Mouse (Mus musculus) 3T3-L1 (cell line): ENCODE measurements around the gene Pigo.
A peak's percentile ranks its signal among the peaks of the same experiment; 100 is the strongest.

Source experiments
- DNase-seq: peaks from one replicate; pipeline ENCODE4 v3.0.0-alpha.2; 2015; ENCODE audit warnings: low read depth, low spot score

The Pigo gene

DNA sequence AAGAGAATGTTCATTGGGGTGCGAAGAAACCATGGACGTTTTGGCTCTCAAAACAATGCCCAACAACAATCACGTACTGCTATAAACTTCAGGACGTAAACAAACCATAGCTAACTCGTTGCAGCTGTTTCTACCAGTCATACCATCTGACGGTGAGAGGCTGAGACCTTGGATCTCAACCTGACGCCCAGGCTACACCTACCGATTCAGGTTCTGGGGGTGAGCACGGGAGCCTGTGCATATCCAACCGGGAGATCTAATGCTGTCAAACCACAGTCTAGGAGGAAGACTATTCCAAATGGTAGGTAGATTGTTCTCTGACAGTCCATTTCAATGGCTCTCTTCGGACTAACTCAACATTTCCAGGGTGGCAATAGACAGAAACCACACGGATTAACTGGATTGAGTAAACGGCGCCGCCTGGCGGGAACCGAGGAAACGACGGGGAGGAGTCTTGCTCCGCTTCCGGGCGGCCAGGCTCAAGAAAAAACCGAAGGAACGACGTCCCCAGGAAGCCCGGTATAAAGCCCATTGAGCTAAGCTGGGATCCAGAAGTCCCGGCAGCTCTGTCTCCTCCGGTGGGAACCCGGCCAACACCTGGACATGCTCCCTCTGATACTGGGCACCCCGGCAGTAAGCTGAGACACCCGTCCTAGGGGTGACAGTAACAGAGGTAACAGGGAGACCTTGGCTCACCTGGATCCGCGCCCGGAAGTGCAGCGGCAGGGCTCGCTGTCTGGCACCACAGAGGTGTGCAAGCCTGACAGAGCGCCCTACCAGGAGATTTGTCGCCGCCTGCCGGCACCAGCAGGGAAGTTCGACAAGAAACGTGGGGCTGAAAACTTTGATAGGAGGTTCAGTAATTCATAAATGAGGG, at the start of gene Pigo:
TSS of gene Pigo (minus strand) at position 736 of the 877 bp plus-strand sequence.
- DNase-seq, result peak; percentile 94

DNA sequence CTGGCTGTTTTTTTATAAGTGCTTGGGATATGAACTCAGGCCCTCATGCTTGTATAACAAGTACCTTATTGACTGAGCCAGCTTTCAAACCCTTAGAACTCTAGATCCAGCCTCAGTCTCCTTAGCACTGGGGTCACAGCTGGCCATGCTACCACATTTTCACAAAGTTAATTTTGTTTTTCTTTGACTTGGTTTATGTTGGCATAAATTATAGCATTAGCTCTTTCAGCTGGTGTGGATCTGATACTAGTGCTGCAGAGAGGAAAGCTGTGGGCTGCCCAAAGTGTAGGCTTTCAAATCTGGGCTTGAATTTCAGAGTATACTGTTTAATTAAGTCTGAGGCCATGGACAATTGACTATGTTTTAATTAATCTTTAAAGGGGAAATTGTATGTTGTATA, 49.3 kb upstream of the Pigo start:
- DNase-seq, result no peak

DNA sequence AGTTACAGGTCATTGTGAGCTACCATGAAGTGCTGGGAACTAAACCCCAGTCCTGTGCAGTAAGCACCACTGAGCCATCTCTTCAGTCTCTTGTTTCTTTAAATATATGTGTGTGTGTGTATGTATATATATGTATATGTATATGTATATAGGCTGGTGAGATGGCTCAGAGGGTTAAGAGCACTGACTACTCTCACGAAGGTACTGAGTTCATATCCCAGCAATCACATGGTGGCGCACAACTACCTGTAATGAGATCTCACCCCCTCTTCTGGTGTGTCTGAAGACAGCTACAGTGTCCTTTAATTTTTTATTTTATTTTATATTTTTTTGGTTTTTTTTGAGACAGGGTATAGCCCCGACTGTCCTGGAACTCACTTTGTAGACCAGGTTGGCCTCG, 39.9 kb upstream of the Pigo start:
- DNase-seq, result peak; percentile 61

DNA sequence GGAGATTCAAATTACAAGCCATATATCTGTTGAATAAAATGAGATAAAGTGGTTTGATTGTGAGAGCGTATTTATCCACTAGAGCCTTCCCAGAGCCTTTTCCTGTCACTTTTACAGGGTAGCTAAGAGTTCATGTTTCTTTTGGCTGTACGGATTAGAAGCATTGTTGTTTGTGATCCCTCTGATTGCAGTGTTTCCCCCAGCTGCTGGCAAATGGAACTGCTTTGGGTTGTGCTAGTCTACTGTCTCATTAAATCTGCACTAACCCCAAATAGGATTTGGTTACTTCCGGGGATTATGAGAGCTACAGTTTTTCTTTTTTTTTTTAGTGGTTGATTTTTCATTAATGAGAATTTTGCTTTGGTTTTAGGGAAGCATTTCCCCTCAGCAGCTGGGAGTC, 34.7 kb upstream of the Pigo start:
- DNase-seq, result no peak

DNA sequence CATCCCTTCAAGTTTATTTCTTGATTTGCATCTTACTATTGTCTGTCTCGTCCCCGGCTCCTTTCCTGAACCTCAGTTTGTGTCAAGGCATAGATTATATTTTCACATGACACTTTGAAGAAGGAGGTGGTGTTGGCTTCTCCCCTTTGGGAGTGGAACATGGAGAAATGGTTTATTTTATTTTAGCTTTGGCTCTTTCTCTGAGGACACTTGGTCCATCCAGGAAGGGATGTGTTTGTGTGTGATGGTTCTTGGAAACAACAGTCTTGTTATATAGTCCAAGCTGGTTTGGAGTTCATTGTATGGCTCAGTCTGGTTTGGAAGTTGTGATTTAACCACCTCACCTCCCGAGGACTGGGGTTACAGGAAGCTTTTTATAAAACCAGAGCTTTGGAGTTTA, 34.1 kb upstream of the Pigo start:
- no peak for DNase-seq

DNA sequence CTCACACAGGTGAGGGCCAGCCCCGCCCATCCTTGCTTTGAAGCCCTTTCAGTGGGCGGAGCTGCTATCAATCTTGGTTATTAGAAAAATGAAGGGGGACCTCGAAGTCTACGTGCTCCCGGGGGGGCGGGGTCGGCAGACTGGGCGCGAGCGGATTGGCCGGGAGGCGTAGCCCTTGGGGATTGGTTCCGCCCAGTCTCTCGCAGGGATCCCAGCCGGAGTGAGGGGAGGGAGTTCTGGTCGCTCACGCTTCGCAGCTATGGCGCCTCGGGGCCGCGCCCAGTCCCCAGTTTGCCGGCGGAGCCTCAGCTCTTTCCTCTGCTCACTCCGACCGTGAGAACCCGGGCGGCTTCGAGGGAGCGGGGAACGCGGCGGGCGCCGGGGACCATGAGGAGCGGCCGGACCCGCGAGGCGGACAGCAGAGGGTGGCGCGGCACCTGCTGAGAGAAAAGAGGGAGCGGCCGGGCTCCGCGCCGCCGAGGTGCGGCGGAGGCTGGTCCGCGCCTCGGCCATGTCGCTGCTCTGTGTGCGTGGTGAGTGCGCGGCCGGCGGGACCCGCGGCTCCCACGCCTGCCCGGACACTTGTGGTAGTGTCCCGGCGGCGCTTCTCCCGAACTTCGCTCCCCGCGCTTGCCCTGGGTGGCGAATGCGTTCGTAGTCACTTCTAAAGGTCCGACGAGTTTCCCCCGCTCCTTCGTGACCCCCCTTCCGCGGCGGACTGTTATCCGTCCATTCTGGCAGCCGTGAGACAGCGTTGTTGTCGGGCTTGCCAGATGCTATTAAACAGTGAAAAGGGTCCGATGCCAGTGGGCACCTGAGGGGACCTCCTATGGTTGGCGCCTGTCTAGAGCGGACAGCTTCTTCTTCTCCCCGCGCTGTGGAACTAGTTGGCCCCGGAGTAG, 33.4 kb upstream of the Pigo start, which contains the start of gene Unc13b:
TSS of gene Unc13b (plus strand) at position 201 of the 902 bp plus-strand sequence.
- DNase-seq, result no peak

- no peak for DNase-seq
Measured at GRCm38 (mm10) chr4:43058392-43058752, 32.8 kb upstream of the Pigo start.

DNA sequence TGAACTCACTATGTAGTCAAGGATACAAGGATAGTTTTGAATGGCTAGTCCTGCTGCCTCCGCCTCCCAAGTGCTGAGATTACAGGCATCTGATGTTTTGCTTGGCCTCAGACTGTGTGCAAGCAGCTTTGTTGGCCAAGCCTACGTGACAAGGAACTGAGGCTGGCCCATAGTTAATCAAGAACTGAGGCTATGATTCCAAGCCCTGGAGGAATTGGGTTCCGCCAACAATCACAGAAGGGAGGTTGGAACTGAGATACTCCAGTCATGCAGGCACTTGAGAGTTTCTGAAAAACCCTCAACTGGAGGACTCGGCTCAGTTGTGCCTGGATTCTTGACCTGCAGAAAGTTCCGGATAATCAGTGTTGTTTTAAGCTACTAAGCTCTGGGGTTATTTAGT, 32.0 kb upstream of the Pigo start:
- DNase-seq, result no peak

DNA sequence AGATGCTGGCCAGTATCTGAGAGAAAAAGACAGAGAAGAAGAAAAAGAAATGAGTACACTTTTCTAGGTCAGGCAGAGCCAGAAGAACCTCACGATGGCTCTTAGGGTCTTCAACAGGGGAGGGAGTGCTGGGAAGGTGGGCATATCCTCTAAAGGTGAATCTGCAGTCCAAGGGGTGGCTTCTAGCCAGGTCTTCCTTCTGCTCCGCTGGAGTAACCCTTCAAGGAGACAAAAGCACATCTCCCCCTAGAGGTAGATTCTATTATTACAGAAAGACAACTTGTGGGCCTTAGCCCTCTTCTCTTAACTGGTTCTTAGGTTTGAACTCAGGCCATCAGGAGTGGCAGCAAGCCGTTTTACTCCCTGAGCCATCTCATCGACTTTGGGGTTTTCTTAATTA, 27.0 kb upstream of the Pigo start:
- DNase-seq, result peak; percentile 87

DNA sequence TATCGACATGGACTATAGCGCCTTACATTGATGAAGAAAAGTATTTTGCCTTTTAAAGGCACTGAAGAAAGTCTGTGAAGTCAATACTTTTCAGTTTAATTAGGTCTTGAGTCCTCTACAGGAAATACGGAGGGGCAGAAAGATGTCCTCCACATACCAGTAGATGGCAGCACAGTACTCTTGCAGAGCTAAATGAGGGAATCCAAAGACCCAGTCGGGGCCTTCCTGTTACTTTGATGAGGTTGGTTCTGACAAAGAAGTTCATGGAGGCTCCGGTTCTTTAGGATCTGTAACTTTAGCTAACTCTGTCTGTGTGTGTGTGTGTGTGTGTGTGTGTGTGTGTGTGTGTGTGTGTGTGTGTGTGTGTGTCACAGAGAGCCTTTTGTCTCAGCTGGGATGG, 21.6 kb upstream of the Pigo start:
- peak; percentile 93 for DNase-seq

DNA sequence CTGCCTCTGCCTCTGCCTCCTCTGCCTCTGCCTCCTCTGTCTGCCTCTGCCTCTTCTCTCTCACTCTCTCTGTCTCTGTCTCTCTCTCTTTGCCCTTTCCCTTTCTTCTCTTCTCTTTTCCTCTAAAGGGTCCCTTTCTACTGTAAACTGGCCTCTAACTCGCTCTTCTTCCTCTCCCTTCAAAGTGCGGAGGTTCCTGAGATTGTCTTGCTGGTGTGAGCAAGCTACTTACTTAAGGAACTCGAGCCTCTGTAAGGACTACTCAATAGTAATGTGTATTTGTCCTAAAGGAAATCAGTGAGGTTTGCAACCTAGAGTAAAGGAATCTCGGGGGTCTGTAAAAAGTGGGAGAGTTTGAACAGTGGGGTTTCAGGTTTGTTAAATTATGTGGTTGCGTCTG, 21.0 kb upstream of the Pigo start:
- peak; percentile 22 for DNase-seq

DNA sequence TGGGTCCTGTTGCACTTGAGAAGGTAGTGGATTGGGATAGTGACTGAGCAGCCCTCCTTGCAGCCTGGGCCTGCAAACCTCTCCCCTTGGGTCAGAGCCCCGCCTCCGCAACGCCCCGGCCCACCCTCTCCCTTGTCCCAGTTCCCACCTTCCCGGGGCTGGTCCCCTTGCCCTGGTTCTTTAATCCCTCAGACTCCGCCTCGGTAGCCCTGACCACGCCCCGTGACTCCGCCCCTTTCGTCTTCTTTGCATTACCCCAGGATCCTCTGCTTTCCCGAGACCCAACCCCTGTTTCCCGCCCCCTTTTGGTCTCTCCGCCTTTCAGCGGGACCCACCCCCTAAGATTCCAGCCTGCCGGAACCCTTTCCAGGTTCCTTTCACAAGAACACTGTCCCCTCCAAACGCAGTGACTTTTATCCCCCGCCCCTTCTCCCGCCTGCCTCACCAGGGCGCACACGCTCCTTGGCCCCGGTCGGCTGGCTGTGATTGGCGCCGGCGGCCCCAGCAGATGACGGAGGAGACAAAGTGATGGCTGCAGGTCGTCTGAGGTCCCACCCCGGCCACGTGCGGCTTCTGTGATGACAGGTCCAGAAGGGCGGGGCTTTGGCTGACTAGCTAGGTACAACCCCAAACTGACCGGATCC, 20.2 kb upstream of the Pigo start, which contains the start of gene Fam214b:
TSS of gene Fam214b (minus strand) at position 562 of the 644 bp plus-strand sequence.
- DNase-seq, result peak; percentile 96

GRCm38 (mm10) chr4:43045285-43045658, 19.7 kb upstream of the Pigo start:
- peak; percentile 34 for DNase-seq

DNA sequence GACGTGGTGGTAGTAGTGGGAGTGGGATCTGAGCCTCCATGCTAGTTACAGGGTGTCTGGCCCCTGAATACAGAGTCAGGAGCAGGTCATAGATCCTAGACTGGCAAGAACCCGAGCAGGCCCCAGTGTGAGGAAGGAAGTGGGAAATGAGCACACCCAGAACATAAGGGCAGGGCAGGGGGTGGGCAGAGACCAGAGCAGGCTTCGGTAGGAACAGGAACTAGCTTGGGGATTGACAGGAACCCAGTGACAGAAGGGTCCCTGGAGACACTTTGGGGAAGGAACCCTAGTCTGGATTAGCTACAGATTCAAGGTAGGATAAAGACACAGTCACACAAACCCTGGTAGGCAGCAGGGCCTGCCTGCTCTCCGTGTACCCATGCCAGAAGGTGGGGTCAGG, 19.1 kb upstream of the Pigo start:
- DNase-seq, result peak; percentile 37

DNA sequence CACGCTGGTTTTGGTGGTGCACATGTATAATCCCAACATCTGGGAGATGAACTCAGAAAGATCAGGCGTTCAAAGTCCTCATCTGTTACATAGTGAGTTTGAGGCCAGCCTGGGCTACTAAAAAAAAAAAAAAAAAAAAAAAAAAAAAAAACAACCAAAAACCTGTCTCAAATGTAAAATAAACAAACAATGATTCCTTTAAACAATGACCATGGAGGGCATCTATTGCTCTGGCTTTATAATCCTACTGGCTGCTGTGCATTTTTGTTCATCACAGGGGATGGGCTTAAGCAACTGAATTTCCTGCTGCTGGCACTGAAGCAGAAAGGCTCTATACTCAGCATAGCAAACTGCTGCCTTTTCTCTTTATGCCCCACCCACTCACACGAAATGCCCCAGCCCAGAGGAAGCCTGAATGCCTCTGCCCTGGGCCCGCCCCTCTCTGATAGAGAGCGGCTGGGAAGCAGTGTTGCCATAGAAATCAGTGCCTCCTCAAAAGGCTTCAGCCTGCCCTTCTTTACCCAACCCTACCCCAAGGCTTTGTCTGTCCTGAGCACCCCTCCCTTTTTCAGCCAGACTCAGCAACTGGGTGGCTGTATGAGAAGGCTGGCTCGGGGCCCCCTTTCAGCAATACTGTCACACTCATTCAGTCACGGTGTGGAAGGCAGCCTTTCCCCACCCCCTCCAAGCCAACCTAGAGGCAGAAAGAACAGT, 18.2 kb upstream of the Pigo start:
- DNase-seq, result peak; percentile 92

DNA sequence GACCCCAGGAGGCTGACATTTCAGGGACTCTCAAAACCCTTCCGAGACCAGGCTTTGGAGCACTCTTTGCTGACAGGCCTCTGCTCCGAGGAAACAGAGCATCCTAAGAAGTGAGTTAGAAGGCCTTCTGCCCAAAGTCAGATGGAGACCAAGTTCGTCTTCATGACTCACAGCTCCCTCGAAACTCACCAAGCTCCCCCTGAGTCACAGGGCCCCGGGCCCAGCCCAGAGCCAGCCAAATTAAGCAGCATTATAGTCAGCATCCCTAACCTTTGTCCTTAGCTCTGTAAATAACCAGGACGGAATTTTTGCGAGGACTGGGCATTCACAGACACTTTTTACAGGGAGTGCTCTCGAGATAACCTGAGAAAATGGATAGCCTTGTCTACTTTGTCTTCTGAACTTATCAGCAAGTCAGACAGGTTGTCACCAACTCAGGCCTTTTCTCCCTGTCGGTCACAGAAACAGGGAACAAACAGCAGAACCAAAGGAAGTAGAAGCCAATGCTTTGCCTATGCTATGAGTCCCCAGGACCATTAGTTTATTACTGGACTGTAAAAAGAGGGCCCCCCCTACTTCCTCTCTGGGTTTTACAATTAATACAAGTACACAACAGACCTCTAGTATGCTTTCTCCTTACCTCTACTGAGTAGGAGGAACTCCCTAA, 15.4 kb upstream of the Pigo start:
- DNase-seq, result peak; percentile 83

- DNase-seq, result peak; percentile 99
Measured at GRCm38 (mm10) chr4:43040114-43040572, 14.5 kb upstream of the Pigo start.

DNA sequence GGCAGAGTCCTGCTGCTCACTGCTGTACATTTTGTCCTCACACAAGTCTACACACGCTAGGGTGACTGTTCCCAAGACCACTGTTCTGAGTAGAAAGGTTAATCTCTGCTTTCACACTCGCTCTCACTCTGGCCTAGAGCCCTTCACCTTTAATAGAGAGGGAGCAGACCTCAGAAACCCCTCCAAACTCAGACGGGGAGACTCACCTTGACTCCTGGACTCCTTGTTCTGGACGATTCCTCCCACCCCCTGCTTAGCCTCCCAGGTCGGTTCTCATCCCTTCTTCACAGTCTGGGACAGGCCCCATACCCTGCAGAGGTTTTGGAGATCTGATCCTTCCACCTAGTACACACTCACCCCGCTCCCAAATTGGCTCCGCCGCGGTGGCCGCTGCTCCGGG, 14.0 kb upstream of the Pigo start:
- peak; percentile 35 for DNase-seq

DNA sequence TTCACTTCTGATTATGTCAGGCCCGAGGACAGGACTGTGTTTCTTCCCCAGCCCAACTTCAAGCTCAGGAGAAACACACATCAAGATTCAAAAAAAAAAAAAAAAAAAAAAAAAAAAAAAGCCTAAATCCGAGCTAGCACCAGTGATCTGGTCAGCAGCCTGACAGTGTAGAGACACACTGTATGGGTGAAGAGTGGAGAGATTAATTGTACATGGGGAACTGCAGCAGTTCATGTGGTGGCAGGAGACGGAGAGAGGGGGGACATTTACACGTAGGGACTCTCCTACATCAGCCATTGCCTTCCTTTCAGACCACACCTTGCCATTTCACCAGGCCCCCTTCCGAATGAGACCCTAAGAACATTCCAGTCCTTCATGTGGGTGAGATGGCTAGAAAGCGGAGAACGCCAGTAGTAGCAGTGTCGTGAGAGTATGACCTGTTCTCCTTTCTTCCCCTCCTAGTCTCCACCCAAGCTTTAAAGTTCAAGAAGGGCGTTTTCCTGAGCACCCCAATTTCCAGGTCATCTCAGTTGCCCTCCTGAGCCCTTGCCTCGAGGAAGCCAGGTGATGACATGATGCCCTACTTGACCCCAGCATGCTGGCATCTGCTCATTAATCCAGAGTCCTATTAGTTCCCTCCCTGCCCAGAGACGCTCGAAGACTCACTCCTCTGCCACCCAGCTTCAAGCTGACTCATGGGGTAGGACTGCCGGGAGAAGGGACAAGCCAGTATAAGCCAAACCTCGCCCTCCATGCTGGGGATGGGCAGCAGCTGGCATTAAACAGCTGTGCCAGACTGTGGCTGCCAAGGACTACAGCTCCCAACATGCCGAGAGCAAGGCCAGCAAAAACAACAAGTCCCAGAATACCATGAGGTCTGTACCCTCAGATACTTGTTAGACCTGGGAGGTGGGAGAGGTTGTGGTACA, 13.2 kb upstream of the Pigo start:
- peak; percentile 77 for DNase-seq
